Mouse (Mus musculus) lung, postnatal 0 days (tissue): ENCODE measurements around the gene Suclg2.

Experiments used
- CTCF ChIP-seq: IDR thresholded peaks from 2 replicates; pipeline ENCODE4 v1.5.1; 2016; ENCODE audit warnings: antibody characterized with exemption, mild to moderate bottlenecking
- EP300 ChIP-seq: IDR thresholded peaks from 2 replicates; pipeline ENCODE4 v1.6.1; 2016; ENCODE audit warnings: antibody characterized with exemption, mild to moderate bottlenecking, control low read depth

DNA sequence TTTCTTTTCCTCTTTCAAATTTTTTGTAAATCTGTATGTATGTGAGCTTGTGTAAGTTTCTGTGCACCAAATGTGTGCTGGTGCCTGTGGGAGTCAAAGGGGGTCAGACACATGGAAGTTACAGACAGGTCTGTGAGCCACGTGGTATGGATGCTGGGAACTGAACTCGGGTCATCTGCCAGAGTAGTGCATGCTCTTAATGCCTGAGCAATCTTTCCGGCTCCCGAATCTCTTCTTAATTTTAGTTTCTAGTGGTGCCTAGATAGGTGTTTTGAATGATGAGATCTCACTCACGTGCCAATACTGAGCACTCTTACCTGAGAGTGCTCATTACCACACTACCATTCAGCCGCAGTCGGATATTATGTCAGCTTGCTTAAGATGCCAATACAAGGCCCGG lies 60.9 kb downstream of the Suclg2 start:
- TF ChIP-seq CTCF = no peak
- no peak for TF ChIP-seq EP300
